Mouse (Mus musculus) midbrain, embryonic 13.5 days (tissue): ENCODE results near the gene Pls1. TPM values are rescaled to one million over a fixed set of nuclear protein-coding genes. Genes with fewer than 3 reads are reported as not detected.
A peak's percentile ranks its signal among the peaks of the same experiment; 100 is the strongest.

Experiments
- ATAC-seq: fragments of 200-750 bp; cut with Nextera tagmentation; 2 replicates; pipeline ENCODE4 v1.8.0; 2017; ENCODE audit warnings: mild to moderate bottlenecking, moderate TSS enrichment, moderate library complexity
- H3K27ac ChIP-seq: fragments of 300-500 bp; sonication (generic); 2 replicates; pipeline ENCODE4 v1.5.1; 2015; ENCODE audit warnings: inconsistent platforms, mild to moderate bottlenecking, moderate library complexity
- H3K27me3 ChIP-seq: fragments of 300-500 bp; sonication (generic); 2 replicates; pipeline ENCODE4 v1.6.1; 2015; ENCODE audit warnings: mild to moderate bottlenecking, inconsistent platforms
- H3K36me3 ChIP-seq: fragments of 300-500 bp; sonication (generic); 2 replicates; pipeline ENCODE4 v1.6.1; 2015; ENCODE audit warnings: mild to moderate bottlenecking, inconsistent platforms
- H3K4me1 ChIP-seq: fragments of 300-500 bp; sonication (generic); replicated peaks from 2 replicates; pipeline ENCODE4 v1.6.1; 2015; ENCODE audit warnings: inconsistent platforms
- H3K4me2 ChIP-seq: fragments of 300-500 bp; sonication (generic); replicated peaks from 2 replicates; pipeline ENCODE4 v1.6.1; 2015; ENCODE audit warnings: moderate library complexity, mild to moderate bottlenecking, inconsistent platforms
- H3K4me3 ChIP-seq: fragments of 300-500 bp; sonication (generic); replicated peaks from 2 replicates; pipeline ENCODE4 v1.5.1; 2015; ENCODE audit warnings: mild to moderate bottlenecking, inconsistent platforms
- H3K9ac ChIP-seq: fragments of 300-500 bp; sonication (generic); replicated peaks from 2 replicates; pipeline ENCODE4 v1.6.1; 2015; ENCODE audit warnings: mild to moderate bottlenecking, inconsistent platforms
- H3K9me3 ChIP-seq: fragments of 300-500 bp; sonication (generic); 2 replicates; pipeline ENCODE4 v1.6.1; 2016; ENCODE audit warnings: mild to moderate bottlenecking, inconsistent platforms
- WGBS: fragments of 180-500 bp; shearing (Covaris S2); methylation state at CpG from one replicate; pipeline ENCODE4 v1.1.7; 2015; 5-methylcytosine and 5-hydroxymethylcytosine counted together
- polyA plus RNA-seq: library from polyadenylated mRNA; unstranded; fragments of >200 nt; fragmentation: Nextera tagmentation; extraction: Ambion mirVana; gene quantifications from 2 replicates; pipeline ENCODE4 v1.2.1, GENCODE M21; 2015

Gene Pls1
- 2.5 and 2.8 TPM in 2 replicates for polyA plus RNA-seq

DNA sequence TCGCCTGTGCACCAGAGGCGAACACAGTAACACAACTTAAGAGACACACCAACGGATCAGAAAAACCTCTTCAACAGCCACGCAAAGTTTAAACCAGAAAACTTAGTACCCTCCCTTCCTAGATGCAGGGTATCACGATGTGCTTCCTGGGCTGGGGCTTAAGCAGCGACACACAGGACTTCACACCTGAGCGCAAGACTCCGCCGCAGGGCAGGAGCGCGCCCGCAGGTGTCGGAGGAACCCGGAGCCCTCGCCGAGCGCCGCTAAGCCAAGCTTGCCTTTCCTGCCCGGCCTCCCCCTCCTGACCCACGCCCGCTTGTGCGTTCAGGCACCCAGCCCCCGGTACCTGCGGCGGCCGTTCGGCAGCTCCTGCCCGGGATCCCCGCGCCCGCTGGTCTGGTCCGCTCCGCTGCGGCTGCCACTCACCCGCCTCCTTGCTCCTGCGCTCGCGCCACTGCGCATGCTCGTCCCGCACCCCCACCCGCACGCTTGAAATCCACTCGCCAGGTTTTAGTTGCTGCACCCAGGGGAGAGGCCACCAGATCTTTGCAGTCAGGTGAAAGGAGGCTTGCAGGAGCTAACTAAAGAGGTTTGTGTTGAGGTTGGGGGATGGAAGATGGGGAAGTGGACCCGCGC is at the start of gene Pls1:
TSS of gene Pls1 (minus strand) at position 487 of the 636 bp plus-strand sequence.
- H3K9me3 ChIP-seq, result no peaks in the 10 kb centered on the region
- ATAC-seq, result peak; percentile 96
- WGBS, result under 1% methylated on average over 46 of the region's 46 CpGs

DNA sequence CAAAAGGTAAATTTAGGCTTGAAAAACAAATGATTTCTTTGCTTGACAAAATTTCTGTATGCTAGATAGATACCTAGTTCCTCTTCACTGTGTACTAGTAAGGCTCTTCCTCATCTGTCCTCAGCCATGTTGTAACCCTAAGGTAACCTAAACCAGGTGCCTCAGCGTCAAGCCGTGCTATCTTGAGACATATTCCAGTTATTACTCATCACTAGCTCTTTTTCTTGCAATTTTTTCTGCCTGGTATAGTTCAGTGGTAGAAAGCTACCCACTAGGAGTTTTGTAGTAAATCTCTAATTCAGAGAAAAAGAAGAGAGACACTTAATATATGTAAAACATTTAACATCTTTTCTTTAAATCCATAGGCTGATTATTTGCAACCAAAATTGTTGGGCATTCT is 37.6 kb upstream of the Pls1 start:
- H3K9me3 ChIP-seq, result no peaks in the 10 kb centered on the region
- peaks cover 22% of the 10 kb centered on the region for H3K36me3 ChIP-seq
- WGBS, result 95% methylated on average over 2 of the region's 2 CpGs
- ATAC-seq, result no peak
- H3K27me3 ChIP-seq, result no peaks in the 10 kb centered on the region
- H3K4me1 ChIP-seq, result no peaks in the 10 kb centered on the region
- no peak overlapping the region for H3K9ac ChIP-seq
- H3K4me2 ChIP-seq, result no peak overlapping the region
- no peak overlapping the region for H3K27ac ChIP-seq
- H3K4me3 ChIP-seq, result no peak overlapping the region

More for the DNA sequence above, at the start of gene Pls1:
- Histone ChIP-seq H3K4me2 (peak within 1 kb of the TSS; percentile 90), H3K27ac (no peak within 1 kb of the TSS), H3K4me1 (0 out of 2 replicates have a peak, but pooled peaks cover 3% of the 10 kb centered on the region), H3K4me3 (peak within 1 kb of the TSS; percentile 70), H3K9ac (peak within 1 kb of the TSS; percentile 73), H3K36me3 (no peaks in the 10 kb centered on the region), H3K27me3 (peaks cover 21% of the 10 kb centered on the region)

DNA sequence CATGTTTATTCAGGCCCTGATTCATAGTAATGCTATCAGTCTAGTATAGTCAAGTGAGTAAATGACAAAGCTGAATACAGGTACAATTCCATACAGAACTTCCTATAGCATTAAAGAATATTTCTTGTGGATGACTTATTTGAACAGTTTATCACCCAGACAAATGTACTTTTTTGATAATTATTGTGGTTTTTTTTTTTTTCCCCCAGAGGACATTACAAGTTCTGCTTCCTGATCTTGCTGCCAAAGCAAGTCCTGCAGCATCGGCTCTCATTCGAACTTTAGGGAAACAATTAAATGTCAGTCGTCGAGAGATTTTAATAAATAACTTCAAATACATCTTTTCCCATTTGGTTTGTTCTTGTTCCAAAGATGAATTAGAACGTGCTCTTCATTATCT is 33.1 kb upstream of the Pls1 start:
- no peaks in the 10 kb centered on the region for H3K27me3 ChIP-seq
- H3K9me3 ChIP-seq, result no peaks in the 10 kb centered on the region
- H3K4me1 ChIP-seq, result no peaks in the 10 kb centered on the region
- H3K36me3 ChIP-seq, result peaks cover 21% of the 10 kb centered on the region
- WGBS, result 95% methylated on average over 5 of the region's 5 CpGs
- no peak overlapping the region for H3K4me3 ChIP-seq
- no peak overlapping the region for H3K9ac ChIP-seq
- H3K4me2 ChIP-seq, result no peak overlapping the region
- ATAC-seq, result no peak
- no peak overlapping the region for H3K27ac ChIP-seq

DNA sequence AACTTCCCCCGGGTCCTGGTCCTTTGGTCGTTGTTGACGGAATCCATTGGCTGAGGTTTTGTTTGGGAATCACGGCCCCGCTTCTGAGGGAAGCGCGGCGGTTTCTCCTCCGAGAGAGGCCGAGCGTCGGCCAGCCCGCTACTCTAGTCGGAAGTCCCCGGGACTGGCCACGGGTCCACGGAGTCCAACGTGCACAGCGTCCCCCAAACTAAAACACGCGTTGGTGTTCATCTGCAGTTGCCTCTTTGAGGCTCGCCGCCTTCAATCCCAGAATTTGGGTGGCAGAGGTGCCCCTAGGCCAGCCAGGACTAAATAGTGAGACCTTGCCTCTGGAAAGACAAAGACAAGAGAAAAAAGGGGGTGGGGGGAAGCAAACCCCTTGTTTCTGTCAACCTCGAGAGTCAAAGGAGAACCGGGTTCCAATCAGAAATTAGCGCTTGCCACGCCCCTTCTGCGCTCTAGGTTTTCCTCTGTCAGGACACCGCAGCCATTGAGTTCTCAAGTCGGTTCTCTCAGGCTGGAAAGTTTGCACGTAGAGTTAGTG is 13.0 kb upstream of the Pls1 start:
- no peaks in the 10 kb centered on the region for H3K27me3 ChIP-seq
- ATAC-seq, result peak; percentile 62
- H3K4me1 ChIP-seq, result peaks cover 7% of the 10 kb centered on the region
- under 1% methylated on average over 31 of the region's 31 CpGs for WGBS
- peak overlapping the region; percentile 87 for H3K9ac ChIP-seq
- H3K27ac ChIP-seq, result peak overlapping the region; percentile 69
- H3K4me3 ChIP-seq, result peak overlapping the region; percentile 96
- H3K36me3 ChIP-seq, result peaks cover 4% of the 10 kb centered on the region; the same call in 1 of the 2 replicates
- H3K9me3 ChIP-seq, result no peaks in the 10 kb centered on the region
- peak overlapping the region; percentile 95 for H3K4me2 ChIP-seq

DNA sequence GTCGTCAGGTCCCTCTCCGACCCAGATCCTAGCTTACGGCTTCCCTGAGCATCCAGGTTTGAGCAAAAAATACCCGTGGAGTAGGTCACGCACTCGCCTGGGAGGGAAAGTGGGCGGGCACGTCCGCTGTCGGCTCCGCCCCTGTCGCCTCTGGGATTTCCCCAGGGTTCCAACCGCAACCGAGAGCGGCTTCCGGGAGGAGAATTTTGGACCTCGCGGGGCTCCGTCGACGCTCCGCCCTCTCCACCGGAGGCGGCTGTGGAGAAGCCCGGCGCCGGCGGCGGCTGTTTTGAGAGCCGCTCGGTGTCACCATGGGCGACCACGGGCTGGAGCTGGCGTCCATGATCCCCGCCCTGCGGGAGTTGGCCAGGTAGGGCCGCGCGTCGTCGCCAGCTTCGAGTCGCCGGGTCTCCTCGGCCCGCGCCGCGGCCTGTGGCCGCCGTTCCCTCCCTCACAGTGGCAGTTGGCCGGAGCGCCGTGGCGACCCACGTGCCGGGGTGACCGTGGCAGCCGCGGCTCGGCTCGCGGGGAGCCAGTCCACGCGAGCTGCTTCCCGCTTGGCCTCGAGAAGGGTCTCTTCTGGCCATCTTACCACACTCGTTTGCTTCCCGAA is 12.4 kb upstream of the Pls1 start, which contains the start of gene Atr:
TSS of gene Atr (plus strand) at position 184 of the 613 bp plus-strand sequence.
- under 1% methylated on average over 69 of the region's 69 CpGs for WGBS
- peak within 1 kb of the TSS; percentile 95 for H3K4me2 ChIP-seq
- H3K4me1 ChIP-seq, result peaks cover 7% of the 10 kb centered on the region
- peak; percentile 95 for ATAC-seq
- peak within 1 kb of the TSS; percentile 69 for H3K27ac ChIP-seq
- no peaks in the 10 kb centered on the region; the same call in 1 of the 2 replicates for H3K36me3 ChIP-seq
- no peaks in the 10 kb centered on the region for H3K9me3 ChIP-seq
- H3K4me3 ChIP-seq, result peak within 1 kb of the TSS; percentile 96
- H3K27me3 ChIP-seq, result no peaks in the 10 kb centered on the region
- peak within 1 kb of the TSS; percentile 87 for H3K9ac ChIP-seq

DNA sequence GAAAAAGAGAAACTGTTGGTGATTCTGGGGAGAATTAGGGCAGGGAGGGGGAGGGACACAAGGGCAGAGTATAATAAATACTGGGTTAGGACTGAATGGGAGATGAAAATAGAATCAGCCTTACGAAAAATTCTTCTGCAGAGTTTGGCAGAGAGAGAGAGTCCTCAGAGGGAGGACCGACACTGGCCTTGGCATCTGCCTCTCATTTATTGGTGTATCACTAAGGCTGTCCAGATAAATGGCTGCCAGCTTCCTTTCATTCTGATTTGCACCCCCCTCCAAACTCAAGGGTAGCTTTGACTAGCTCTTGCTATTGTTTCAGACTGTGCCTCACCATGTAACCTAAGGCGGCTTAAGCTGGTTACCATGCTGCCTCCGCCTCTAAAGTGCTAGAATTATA is 10.9 kb upstream of the Pls1 start:
- no peaks in the 10 kb centered on the region for H3K9me3 ChIP-seq
- WGBS, result 90% methylated on average over 4 of the region's 4 CpGs
- no peak overlapping the region for H3K9ac ChIP-seq
- no peak for ATAC-seq
- H3K4me3 ChIP-seq, result no peak overlapping the region
- H3K27me3 ChIP-seq, result no peaks in the 10 kb centered on the region
- peaks cover 7% of the 10 kb centered on the region for H3K4me1 ChIP-seq
- H3K4me2 ChIP-seq, result no peak overlapping the region
- H3K36me3 ChIP-seq, result no peaks in the 10 kb centered on the region
- no peak overlapping the region for H3K27ac ChIP-seq

DNA sequence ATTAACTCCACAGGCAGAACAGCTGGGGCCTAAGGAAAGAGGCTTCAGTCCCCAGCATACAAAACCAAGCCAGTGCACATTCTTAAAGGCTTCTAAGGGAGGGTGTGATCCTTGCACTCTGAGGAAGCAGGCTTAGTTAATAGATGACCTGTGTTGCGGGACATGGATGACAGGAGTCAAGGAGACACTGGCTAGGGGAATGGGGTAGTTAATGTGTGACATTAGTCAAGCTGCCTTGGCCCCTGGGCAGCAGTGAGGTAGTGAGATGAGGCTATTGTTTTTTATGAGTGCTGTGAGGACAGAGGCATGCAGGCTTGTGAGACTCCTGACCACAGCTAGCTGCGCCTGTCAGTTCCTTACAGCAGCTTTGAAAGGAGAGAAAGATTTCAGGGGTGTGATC is 9.8 kb upstream of the Pls1 start:
- H3K4me2 ChIP-seq, result no peak overlapping the region
- WGBS, result 82% methylated on average over 2 of the region's 2 CpGs
- no peak for ATAC-seq
- H3K4me1 ChIP-seq, result peaks cover 7% of the 10 kb centered on the region
- H3K36me3 ChIP-seq, result no peaks in the 10 kb centered on the region
- no peaks in the 10 kb centered on the region for H3K27me3 ChIP-seq
- H3K27ac ChIP-seq, result no peak overlapping the region
- H3K9me3 ChIP-seq, result no peaks in the 10 kb centered on the region
- H3K4me3 ChIP-seq, result no peak overlapping the region
- H3K9ac ChIP-seq, result no peak overlapping the region

DNA sequence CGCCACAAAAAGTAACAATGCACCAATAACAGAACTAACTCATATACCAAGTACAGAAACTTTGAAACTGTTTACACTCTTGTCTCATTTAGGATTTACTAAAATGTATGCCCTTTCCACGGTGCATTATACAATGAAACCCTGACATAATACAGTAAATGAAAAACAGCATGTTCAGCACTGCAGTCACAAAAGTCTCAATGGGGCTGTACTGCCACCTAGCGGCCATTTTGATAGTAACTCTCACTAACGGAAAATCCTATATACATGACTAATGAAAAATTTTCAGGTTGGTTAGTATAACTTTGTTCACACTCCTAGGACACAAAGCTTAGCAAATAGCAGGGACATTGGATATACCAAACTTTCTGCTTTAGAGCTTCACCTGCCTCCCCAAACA is 7.8 kb upstream of the Pls1 start:
- H3K4me3 ChIP-seq, result no peak overlapping the region
- 27% methylated on average over 4 of the region's 4 CpGs for WGBS
- H3K27me3 ChIP-seq, result no peaks in the 10 kb centered on the region
- H3K9me3 ChIP-seq, result no peaks in the 10 kb centered on the region
- H3K9ac ChIP-seq, result no peak overlapping the region
- no peak for ATAC-seq
- no peak overlapping the region for H3K4me2 ChIP-seq
- H3K27ac ChIP-seq, result no peak overlapping the region
- H3K4me1 ChIP-seq, result no peaks in the 10 kb centered on the region
- H3K36me3 ChIP-seq, result no peaks in the 10 kb centered on the region

DNA sequence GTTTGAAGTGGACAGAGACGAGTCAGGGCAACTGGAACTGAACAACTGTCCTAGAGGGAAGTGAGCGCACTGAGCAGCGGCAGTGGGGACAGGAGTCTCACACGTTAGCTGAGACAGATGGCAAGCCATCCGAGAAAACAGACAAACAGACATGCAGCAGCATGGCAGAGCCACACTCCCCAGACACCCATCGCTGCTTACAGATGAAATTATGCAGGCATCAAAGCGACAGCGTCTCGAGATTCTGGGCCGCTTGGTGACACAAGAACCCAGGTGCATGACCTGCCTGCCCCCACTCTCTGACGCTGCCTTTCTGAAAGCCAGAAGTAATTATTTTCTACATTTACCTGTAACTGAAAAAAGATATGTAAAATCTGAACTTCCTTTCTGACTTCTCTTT is 6.6 kb upstream of the Pls1 start:
- Histone ChIP-seq H3K9me3 (no peaks in the 10 kb centered on the region), H3K27me3 (peaks cover under 1% of the 10 kb centered on the region), H3K4me2 (no peak overlapping the region), H3K4me1 (no peaks in the 10 kb centered on the region), H3K27ac (no peak overlapping the region), H3K9ac (no peak overlapping the region), H3K36me3 (no peaks in the 10 kb centered on the region), H3K4me3 (no peak overlapping the region)
- no peak for ATAC-seq
- 72% methylated on average over 11 of the region's 11 CpGs for WGBS

DNA sequence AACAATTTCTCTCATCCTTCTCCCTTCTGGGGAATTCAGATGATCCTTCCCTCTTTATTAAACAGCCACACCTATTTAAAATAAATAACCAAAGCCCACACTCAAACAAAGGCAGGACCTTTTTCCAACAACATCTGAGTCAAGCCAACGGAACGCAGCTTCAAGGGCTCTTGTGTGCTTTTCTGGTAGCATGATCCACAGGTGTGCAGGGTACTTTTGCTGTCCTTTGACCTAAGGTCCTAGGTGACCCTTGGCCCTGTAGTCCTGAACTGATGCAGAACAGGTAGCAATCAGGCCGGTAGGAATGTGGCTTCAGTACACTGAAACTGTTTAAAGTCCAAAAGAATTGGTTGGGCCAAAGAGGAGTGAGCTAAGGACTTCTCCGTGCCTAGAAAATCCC is 600 bp upstream of the Pls1 start:
- no peak overlapping the region for H3K27ac ChIP-seq
- 0 out of 2 replicates have a peak, but pooled peaks cover 3% of the 10 kb centered on the region for H3K4me1 ChIP-seq
- H3K4me3 ChIP-seq, result no peak overlapping the region
- H3K27me3 ChIP-seq, result peaks cover 21% of the 10 kb centered on the region
- no peak overlapping the region for H3K9ac ChIP-seq
- H3K36me3 ChIP-seq, result no peaks in the 10 kb centered on the region
- ATAC-seq, result no peak
- whole genome bisulfite sequencing, result 66% methylated on average over 4 of the region's 4 CpGs
- no peaks in the 10 kb centered on the region for H3K9me3 ChIP-seq
- H3K4me2 ChIP-seq, result peak overlapping the region; percentile 90; the same call in 1 of the 2 replicates

DNA sequence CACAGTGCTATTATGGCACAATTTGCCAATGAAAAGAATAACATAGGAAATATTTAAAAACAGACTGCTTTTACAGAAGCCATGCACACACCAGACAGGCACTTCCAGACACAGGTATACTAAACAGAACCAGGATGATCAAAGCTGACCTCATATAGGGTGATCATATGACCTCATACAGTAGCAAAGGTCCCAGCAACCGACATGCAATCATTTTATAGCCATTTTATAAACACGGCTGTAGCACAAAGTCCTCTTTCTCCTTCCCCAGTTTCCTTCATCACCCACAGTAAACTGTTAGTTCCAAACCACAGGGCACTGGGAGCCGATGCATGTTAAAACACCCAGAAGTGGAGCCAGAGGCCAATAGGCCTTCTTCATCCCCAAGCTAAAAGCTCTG is 5.7 kb downstream of the Pls1 start:
- H3K4me1 ChIP-seq, result no peaks in the 10 kb centered on the region
- ATAC-seq, result no peak
- H3K27me3 ChIP-seq, result peaks cover 16% of the 10 kb centered on the region
- WGBS, result 92% methylated on average over 3 of the region's 3 CpGs
- H3K36me3 ChIP-seq, result no peaks in the 10 kb centered on the region
- H3K4me3 ChIP-seq, result no peak overlapping the region
- no peaks in the 10 kb centered on the region for H3K9me3 ChIP-seq
- H3K27ac ChIP-seq, result no peak overlapping the region
- no peak overlapping the region for H3K9ac ChIP-seq
- H3K4me2 ChIP-seq, result no peak overlapping the region

DNA sequence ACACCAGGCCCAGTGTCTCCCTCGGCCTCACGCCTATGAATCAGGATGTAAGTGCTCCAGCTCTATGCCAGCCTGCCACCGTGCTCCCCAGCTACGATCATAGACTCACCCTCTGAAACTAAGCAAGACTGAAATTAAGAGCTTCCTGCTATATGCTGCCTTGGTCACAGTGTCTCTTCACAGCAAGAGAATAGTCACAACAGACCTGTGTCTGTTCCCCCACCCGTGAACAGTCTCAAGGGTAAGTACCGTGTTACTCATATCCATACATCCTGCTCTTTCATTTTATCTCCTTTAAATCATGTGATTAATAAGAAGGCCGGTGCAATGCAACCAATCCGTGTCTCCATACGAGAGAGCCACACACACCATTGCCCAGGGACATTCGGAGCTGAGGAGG is 9.4 kb downstream of the Pls1 start:
- H3K4me1 ChIP-seq, result no peaks in the 10 kb centered on the region
- no peak overlapping the region for H3K4me2 ChIP-seq
- H3K9me3 ChIP-seq, result no peaks in the 10 kb centered on the region
- H3K36me3 ChIP-seq, result no peaks in the 10 kb centered on the region
- no peak overlapping the region for H3K4me3 ChIP-seq
- 94% methylated on average over 10 of the region's 10 CpGs for WGBS
- H3K27ac ChIP-seq, result no peak overlapping the region
- no peak for ATAC-seq
- H3K9ac ChIP-seq, result no peak overlapping the region
- H3K27me3 ChIP-seq, result no peaks in the 10 kb centered on the region
